Mouse (Mus musculus): ENCODE data around the gene Ankrd49.

Ankrd49 gene

DNA sequence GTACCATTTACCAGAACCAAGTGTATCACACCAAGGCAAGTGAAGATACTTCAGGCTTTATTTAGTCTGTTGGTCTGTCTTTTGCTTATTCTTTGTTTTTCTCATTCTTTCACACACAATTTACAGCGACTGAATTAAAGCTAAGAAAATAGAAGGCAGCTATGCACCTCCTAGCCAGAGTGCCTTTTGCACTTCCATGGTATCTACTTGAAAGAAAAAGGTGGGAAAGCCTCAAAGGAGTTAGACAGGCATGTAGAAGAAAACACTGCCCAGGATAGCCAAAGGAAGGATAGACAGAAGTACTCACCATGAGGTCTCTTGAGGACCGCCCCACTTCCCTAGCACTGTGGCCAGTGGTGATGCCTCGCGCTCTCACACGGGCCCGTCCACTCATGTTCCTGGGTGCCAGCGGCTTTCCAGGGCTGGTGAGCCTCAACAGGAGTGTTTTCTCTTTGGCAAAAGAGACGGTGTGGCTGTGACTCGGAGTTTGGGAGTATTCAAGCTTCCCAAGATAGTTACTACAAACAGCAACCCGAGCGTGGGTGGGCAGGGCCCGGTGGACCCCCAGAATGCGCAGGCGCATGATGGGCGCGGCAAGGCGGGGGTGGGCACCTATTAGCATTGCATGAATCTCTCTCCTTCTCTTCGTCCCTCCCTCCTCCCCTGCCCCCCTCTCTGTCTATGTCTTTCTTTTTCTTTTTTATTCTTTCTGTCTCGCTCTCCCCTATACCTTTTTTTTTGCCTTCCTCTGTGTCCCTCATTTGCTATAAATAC lies 44.3 kb downstream of the Ankrd49 start, which contains the start of gene Piwil4:
Gene Piwil4 (minus strand): TSS at position 583 of the 774 bp plus-strand sequence.
- DNase-seq, result no peak

DNA sequence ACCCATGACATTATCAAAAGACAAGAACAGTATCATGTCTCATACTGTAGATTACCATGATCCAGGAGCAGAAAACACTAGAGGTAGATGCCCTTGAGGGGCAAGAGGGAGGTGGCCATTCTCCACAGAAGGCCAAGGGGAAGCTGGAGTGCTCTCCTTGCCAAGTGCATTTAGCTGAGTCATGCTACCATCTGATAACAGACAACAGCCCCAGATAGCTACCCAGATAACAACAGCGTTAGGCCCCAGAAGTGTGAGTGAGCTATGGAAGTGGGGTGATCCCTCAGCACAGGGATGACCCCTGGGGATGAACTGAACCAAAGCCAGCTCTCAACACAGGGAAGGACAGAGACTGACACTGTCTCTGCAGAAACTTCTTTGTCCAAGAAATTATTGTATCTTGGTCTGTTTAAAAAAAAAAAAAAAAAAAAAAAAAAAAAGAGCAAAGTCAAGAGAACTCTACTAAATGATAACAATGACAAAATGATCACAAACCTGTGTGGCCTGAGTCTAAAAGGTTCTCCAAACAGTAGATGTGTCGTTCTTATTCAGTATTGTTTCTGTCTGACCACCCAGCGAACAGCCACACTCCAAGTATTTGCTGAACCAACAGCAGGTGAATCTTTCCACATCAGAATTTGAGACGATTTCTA lies 45.0 kb downstream of the Ankrd49 start:
- no peak for DNase-seq

DNA sequence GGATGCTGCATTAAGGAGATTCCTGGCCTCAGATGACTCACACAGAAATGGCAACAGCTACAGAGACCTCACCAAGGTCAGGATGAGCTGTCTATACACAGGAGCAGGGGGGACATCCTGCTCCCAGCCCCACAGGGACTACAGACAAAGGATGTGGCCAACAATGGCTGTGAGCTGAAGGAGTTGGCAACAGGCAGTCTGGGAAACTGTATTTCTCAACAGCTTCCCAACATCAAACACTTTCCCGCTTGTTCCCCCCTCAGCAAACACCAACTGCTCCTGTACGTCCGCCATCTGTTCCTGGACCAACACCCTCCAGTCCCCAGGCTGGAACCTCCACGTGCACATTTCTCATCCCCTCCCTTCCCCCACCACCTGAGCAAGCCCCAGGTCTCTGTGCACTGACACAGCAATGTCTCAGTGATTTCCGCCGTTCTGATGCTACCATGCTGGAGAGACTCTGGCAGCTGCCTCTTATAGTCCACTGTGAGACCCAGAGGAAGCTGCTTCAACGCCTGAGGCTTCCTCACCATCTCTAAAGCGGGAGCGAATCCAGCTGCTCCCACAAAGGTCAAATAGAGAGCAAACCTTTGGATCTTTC lies 53.6 kb downstream of the Ankrd49 start:
- DNase-seq, result peak; percentile 13
